Mouse (Mus musculus): Measurements from ENCODE around the gene Nepro.

GRCm38 (mm10) chr16:44686991-44687718, 36.9 kb upstream of the Nepro start:
- TF ChIP-seq POLR2AphosphoS5 (IDR thresholded peaks at IDR 0.05; ENCODE audit: insufficient replicate concordance, low read depth, low read length) (no peak), GATA1 (IDR thresholded peaks at IDR 0.05; ENCODE audit: borderline replicate concordance, low read length) (no peak)
